Mouse (Mus musculus): Measurements from ENCODE around the gene Npdc1. TPM values are rescaled to one million over a fixed set of nuclear protein-coding genes. Genes with fewer than 3 reads are reported as not detected.
"Not testable (repeated sequence)": the region's sequence is repeated elsewhere in the genome, so short reads cannot be mapped to it uniquely, and the experiment has no call there.

The Npdc1 gene
- polyA plus RNA-seq, 1 experiment from 2014 or later: 6.3 TPM

GRCm38 (mm10) chr2:25394281-25395221 lies 4.6 kb upstream of the Npdc1 start:
- DNase-seq (ENCODE audit: low spot score): no peak

GRCm38 (mm10) chr2:25395721-25396596 lies 3.2 kb upstream of the Npdc1 start, which contains the start of gene Entpd2:
Entpd2 (plus strand) TSS chr2:25395874.
- peak; percentile 14 for DNase-seq (ENCODE audit: low spot score)

GRCm38 (mm10) chr2:25396597-25396983 lies 2.6 kb upstream of the Npdc1 start:
- no peak for DNase-seq (ENCODE audit: low spot score)

- DNase-seq (ENCODE audit: low spot score): no peak
These were observed 2.1 kb upstream of the Npdc1 start for GRCm38 (mm10) chr2:25397010-25397409.

GRCm38 (mm10) chr2:25398065-25398464 lies 1.1 kb upstream of the Npdc1 start:
- DNase-seq (ENCODE audit: low spot score): no peak

- no peak for DNase-seq (ENCODE audit: low spot score)
These were observed 1.1 kb downstream of the Npdc1 start for GRCm38 (mm10) chr2:25400291-25400690.

GRCm38 (mm10) chr2:25400764-25401163 lies 1.6 kb downstream of the Npdc1 start:
- peak; percentile 33 for DNase-seq (ENCODE audit: low spot score)

GRCm38 (mm10) chr2:25402377-25402971 lies 3.3 kb downstream of the Npdc1 start:
- peak; percentile 87 for DNase-seq (ENCODE audit: low spot score)

GRCm38 (mm10) chr2:25402972-25403601 lies 3.9 kb downstream of the Npdc1 start:
- DNase-seq (ENCODE audit: low spot score): no peak

- no peak for DNase-seq (ENCODE audit: low spot score)
These were observed 4.8 kb downstream of the Npdc1 start for GRCm38 (mm10) chr2:25403994-25404393.

- no peak for DNase-seq (ENCODE audit: low spot score)
These were observed 9.8 kb downstream of the Npdc1 start for GRCm38 (mm10) chr2:25408908-25409307.

- DNase-seq (ENCODE audit: low spot score): not testable (repeated sequence)
These were observed 14.3 kb downstream of the Npdc1 start for GRCm38 (mm10) chr2:25413436-25413835.

- DNase-seq (ENCODE audit: low spot score): no peak
These were observed 18.3 kb downstream of the Npdc1 start for GRCm38 (mm10) chr2:25417426-25417825.

- DNase-seq (ENCODE audit: low spot score): peak; percentile 75
These were observed 22.7 kb downstream of the Npdc1 start for GRCm38 (mm10) chr2:25421896-25422295.

- DNase-seq (ENCODE audit: low spot score): peak; percentile 60
These were observed 23.6 kb downstream of the Npdc1 start, which contains the start of gene Fut7 for GRCm38 (mm10) chr2:25422587-25423410. Fut7 (plus strand) TSS chr2:25423267.

GRCm38 (mm10) chr2:25423626-25424025 lies 24.5 kb downstream of the Npdc1 start:
- DNase-seq (ENCODE audit: low spot score): no peak

GRCm38 (mm10) chr2:25425481-25425880 lies 26.3 kb downstream of the Npdc1 start:
- no peak for DNase-seq (ENCODE audit: low spot score)

GRCm38 (mm10) chr2:25426721-25427191 lies 27.6 kb downstream of the Npdc1 start:
- DNase-seq (ENCODE audit: low spot score): peak; percentile 75

- no peak for DNase-seq (ENCODE audit: low spot score)
These were observed 28.1 kb downstream of the Npdc1 start for GRCm38 (mm10) chr2:25427256-25427655.

Data from thymus, postnatal 0 days (tissue).